Mouse (Mus musculus): Measurements from ENCODE around the gene Hagh. TPM values are rescaled to one million over a fixed set of nuclear protein-coding genes. Genes with fewer than 3 reads are reported as not detected.

Gene Hagh
- polyA plus RNA-seq (2012; rRNA removed) = 352 and 372 TPM in 2 replicates

GRCm38 (mm10) chr17:24839842-24840241 is at the start of gene Hagh:
Gene Hagh (plus strand): TSS chr17:24840143.
- WGBS = 75% methylated on average over 8 of the region's 8 CpGs
- Histone ChIP-seq H3K36me3 (ENCODE audit: control insufficient read depth, insufficient read depth, low read length) (no peaks in the 10 kb centered on the region), H3K27me3 (ENCODE audit: control insufficient read depth, insufficient read depth, low read length) (no peaks in the 10 kb centered on the region), H3K27ac (ENCODE audit: insufficient read depth, low read depth, low read length) (no peak within 1 kb of the TSS), H3K4me1 (ENCODE audit: control insufficient read depth, insufficient read depth, insufficient read length, low read length) (peaks cover 4% of the 10 kb centered on the region; the same call in 1 of the 2 replicates), H3K4me3 (ENCODE audit: low read depth, low read length) (no peak within 1 kb of the TSS)
- TF ChIP-seq CTCF (IDR thresholded peaks at IDR 0.05; ENCODE audit: extremely low read depth, insufficient read length, insufficient replicate concordance, low read depth, low read length) (no peak), POLR2A (IDR thresholded peaks at IDR 0.05; ENCODE audit: low read depth, low read length) (no peak)

- WGBS = 48% methylated on average over 8 of the region's 8 CpGs
Measured at GRCm38 (mm10) chr17:24792190-24792589, 47.8 kb upstream of the Hagh start.

GRCm38 (mm10) chr17:24794791-24795190 is 45.2 kb upstream of the Hagh start:
- H3K4me3 ChIP-seq (ENCODE audit: low read depth, low read length) = no peak overlapping the region
- H3K27me3 ChIP-seq (ENCODE audit: control insufficient read depth, insufficient read depth, low read length) = 0 out of 2 replicates have a peak, but pooled peaks cover 4% of the 10 kb centered on the region
- 78% methylated on average over 12 of the region's 12 CpGs for WGBS
- H3K36me3 ChIP-seq (ENCODE audit: control insufficient read depth, insufficient read depth, low read length) = no peaks in the 10 kb centered on the region
- H3K4me1 ChIP-seq (ENCODE audit: control insufficient read depth, insufficient read depth, insufficient read length, low read length) = 0 out of 2 replicates have a peak, but pooled peaks cover 2% of the 10 kb centered on the region
- TF ChIP-seq CTCF (IDR thresholded peaks at IDR 0.05; ENCODE audit: extremely low read depth, insufficient read length, insufficient replicate concordance, low read depth, low read length) (no peak), POLR2A (IDR thresholded peaks at IDR 0.05; ENCODE audit: low read depth, low read length) (no peak)
- H3K27ac ChIP-seq (ENCODE audit: insufficient read depth, low read depth, low read length) = no peak overlapping the region

More at GRCm38 (mm10) chr17:24792190-24792589, 47.8 kb upstream of the Hagh start:
- Histone ChIP-seq H3K27me3 (ENCODE audit: control insufficient read depth, insufficient read depth, low read length) (no peaks in the 10 kb centered on the region), H3K36me3 (ENCODE audit: control insufficient read depth, insufficient read depth, low read length) (no peaks in the 10 kb centered on the region), H3K4me3 (ENCODE audit: low read depth, low read length) (no peak overlapping the region), H3K4me1 (ENCODE audit: control insufficient read depth, insufficient read depth, insufficient read length, low read length) (no peaks in the 10 kb centered on the region), H3K27ac (ENCODE audit: insufficient read depth, low read depth, low read length) (no peak overlapping the region)
- TF ChIP-seq CTCF (IDR thresholded peaks at IDR 0.05; ENCODE audit: extremely low read depth, insufficient read length, insufficient replicate concordance, low read depth, low read length) (no peak), POLR2A (IDR thresholded peaks at IDR 0.05; ENCODE audit: low read depth, low read length) (no peak)

- H3K4me3 ChIP-seq (ENCODE audit: low read depth, low read length) = no peak overlapping the region
- TF ChIP-seq CTCF (IDR thresholded peaks at IDR 0.05; ENCODE audit: extremely low read depth, insufficient read length, insufficient replicate concordance, low read depth, low read length) (no peak), POLR2A (IDR thresholded peaks at IDR 0.05; ENCODE audit: low read depth, low read length) (no peak)
- H3K4me1 ChIP-seq (ENCODE audit: control insufficient read depth, insufficient read depth, insufficient read length, low read length) = 0 out of 2 replicates have a peak, but pooled peaks cover 2% of the 10 kb centered on the region
- 0 out of 2 replicates have a peak, but pooled peaks cover 4% of the 10 kb centered on the region for H3K27me3 ChIP-seq (ENCODE audit: control insufficient read depth, insufficient read depth, low read length)
- 35% methylated on average over 3 of the region's 3 CpGs for WGBS
- no peaks in the 10 kb centered on the region for H3K36me3 ChIP-seq (ENCODE audit: control insufficient read depth, insufficient read depth, low read length)
- H3K27ac ChIP-seq (ENCODE audit: insufficient read depth, low read depth, low read length) = no peak overlapping the region
Measured at GRCm38 (mm10) chr17:24796969-24797368, 43.0 kb upstream of the Hagh start.

- H3K27ac ChIP-seq (ENCODE audit: insufficient read depth, low read depth, low read length) = no peak overlapping the region
- WGBS = 56% methylated on average over 9 of the region's 9 CpGs
Measured at GRCm38 (mm10) chr17:24798229-24798628, 41.7 kb upstream of the Hagh start.

GRCm38 (mm10) chr17:24799476-24799875 is 40.5 kb upstream of the Hagh start:
- no peak overlapping the region for H3K4me3 ChIP-seq (ENCODE audit: low read depth, low read length)
- H3K36me3 ChIP-seq (ENCODE audit: control insufficient read depth, insufficient read depth, low read length) = no peaks in the 10 kb centered on the region
- peaks cover 2% of the 10 kb centered on the region; the same call in 1 of the 2 replicates for H3K4me1 ChIP-seq (ENCODE audit: control insufficient read depth, insufficient read depth, insufficient read length, low read length)
- TF ChIP-seq CTCF (IDR thresholded peaks at IDR 0.05; ENCODE audit: extremely low read depth, insufficient read length, insufficient replicate concordance, low read depth, low read length) = no peak
- TF ChIP-seq POLR2A (IDR thresholded peaks at IDR 0.05; ENCODE audit: low read depth, low read length) = no peak
- 73% methylated on average over 4 of the region's 4 CpGs for WGBS
- H3K27ac ChIP-seq (ENCODE audit: insufficient read depth, low read depth, low read length) = no peak overlapping the region
- peaks cover 11% of the 10 kb centered on the region for H3K27me3 ChIP-seq (ENCODE audit: control insufficient read depth, insufficient read depth, low read length)

More at GRCm38 (mm10) chr17:24798229-24798628, 41.7 kb upstream of the Hagh start:
- 0 out of 2 replicates have a peak, but pooled peaks cover 4% of the 10 kb centered on the region for H3K27me3 ChIP-seq (ENCODE audit: control insufficient read depth, insufficient read depth, low read length)
- no peaks in the 10 kb centered on the region for H3K36me3 ChIP-seq (ENCODE audit: control insufficient read depth, insufficient read depth, low read length)
- TF ChIP-seq CTCF (IDR thresholded peaks at IDR 0.05; ENCODE audit: extremely low read depth, insufficient read length, insufficient replicate concordance, low read depth, low read length) (no peak), POLR2A (IDR thresholded peaks at IDR 0.05; ENCODE audit: low read depth, low read length) (no peak)
- H3K4me3 ChIP-seq (ENCODE audit: low read depth, low read length) = no peak overlapping the region
- H3K4me1 ChIP-seq (ENCODE audit: control insufficient read depth, insufficient read depth, insufficient read length, low read length) = 0 out of 2 replicates have a peak, but pooled peaks cover 2% of the 10 kb centered on the region

GRCm38 (mm10) chr17:24800524-24800923 is 39.4 kb upstream of the Hagh start:
- H3K36me3 ChIP-seq (ENCODE audit: control insufficient read depth, insufficient read depth, low read length) = no peaks in the 10 kb centered on the region
- H3K4me1 ChIP-seq (ENCODE audit: control insufficient read depth, insufficient read depth, insufficient read length, low read length) = peaks cover 2% of the 10 kb centered on the region; the same call in 1 of the 2 replicates
- H3K4me3 ChIP-seq (ENCODE audit: low read depth, low read length) = no peak overlapping the region
- 53% methylated on average over 3 of the region's 3 CpGs for WGBS
- TF ChIP-seq CTCF (IDR thresholded peaks at IDR 0.05; ENCODE audit: extremely low read depth, insufficient read length, insufficient replicate concordance, low read depth, low read length) (no peak), POLR2A (IDR thresholded peaks at IDR 0.05; ENCODE audit: low read depth, low read length) (no peak)
- peaks cover 16% of the 10 kb centered on the region for H3K27me3 ChIP-seq (ENCODE audit: control insufficient read depth, insufficient read depth, low read length)
- no peak overlapping the region for H3K27ac ChIP-seq (ENCODE audit: insufficient read depth, low read depth, low read length)

All from small intestine, adult 2 months (tissue).